Mouse (Mus musculus): ENCODE measurements at regions not wholly inside any gene's neighbourhood (a gene's known extent, or its start where the extent isn't known, plus 50 kb on each side); places are given as distances from the start of the nearest gene placed in this dataset.

DNA sequence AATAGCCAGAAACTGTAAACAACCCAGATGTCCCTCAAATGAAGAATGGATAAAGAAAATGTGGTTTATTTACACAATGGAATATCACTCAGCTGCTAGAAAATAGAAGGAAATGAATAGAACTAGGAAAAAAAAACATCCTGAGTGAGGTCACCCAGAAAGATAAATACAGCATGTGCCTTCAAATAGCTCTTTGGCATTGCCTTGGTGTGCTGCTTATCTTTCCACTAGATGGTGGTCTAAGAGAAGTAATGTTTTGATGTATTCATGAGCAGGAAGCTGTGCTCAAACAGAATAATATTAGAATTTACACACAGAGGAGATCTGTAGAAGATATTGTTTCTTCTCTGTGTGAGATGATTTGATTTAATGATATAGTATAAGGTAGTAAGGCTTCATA lies 78.8 kb downstream of the Zfp619 start:
- Histone ChIP-seq H3K4me3 (ENCODE audit: low read length) (no peak overlapping the region), H3K27me3 (ENCODE audit: control insufficient read depth, insufficient read depth, low read depth, low read length) (no peaks in the 10 kb centered on the region), H3K9ac (ENCODE audit: low read length) (no peak overlapping the region), H3K4me1 (replicated peaks; ENCODE audit: control insufficient read depth, insufficient read depth, low read length) (no peaks in the 10 kb centered on the region), H3K36me3 (ENCODE audit: control insufficient read depth, insufficient read depth, low read length) (no peaks in the 10 kb centered on the region), H3K4me2 (ENCODE audit: low read depth, low read length) (no peak overlapping the region), H3K27ac (ENCODE audit: low read length) (no peak overlapping the region), H3K9me3 (ENCODE audit: control insufficient read depth, low read length) (no peaks in the 10 kb centered on the region)
- no peak for ATAC-seq (ENCODE audit: low read depth)

DNA sequence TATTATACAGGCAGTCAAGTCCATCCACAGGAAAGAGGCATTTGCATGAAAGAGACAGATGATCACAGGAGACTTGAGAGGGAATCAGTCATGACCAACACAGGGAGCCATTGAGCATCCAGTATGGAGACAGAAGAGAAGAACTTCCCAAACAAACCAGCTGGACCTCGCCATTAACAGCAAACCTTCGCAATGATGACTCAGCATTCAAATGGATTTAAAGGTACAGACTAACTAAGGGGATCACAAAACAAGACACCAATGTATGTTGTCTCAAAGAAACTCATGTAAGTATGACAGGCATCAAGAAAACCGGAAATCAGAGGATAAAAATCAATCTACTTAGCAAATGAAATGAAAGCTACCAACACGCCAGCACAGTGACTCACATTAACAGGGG lies 96.2 kb downstream of the Zfp619 start:
- WGBS = 70% methylated on average over 4 of the region's 4 CpGs
- H3K27ac ChIP-seq (ENCODE audit: low read length) = no peak overlapping the region
- no peak overlapping the region for H3K9ac ChIP-seq (ENCODE audit: low read length)
- no peak overlapping the region for H3K4me3 ChIP-seq (ENCODE audit: low read length)
- no peaks in the 10 kb centered on the region for H3K4me1 ChIP-seq (replicated peaks; ENCODE audit: control insufficient read depth, insufficient read depth, low read length)
- no peaks in the 10 kb centered on the region for H3K9me3 ChIP-seq (ENCODE audit: control insufficient read depth, low read length)
- H3K4me2 ChIP-seq (ENCODE audit: low read depth, low read length) = no peak overlapping the region
- H3K27me3 ChIP-seq (ENCODE audit: control insufficient read depth, insufficient read depth, low read depth, low read length) = no peaks in the 10 kb centered on the region
- no peaks in the 10 kb centered on the region for H3K36me3 ChIP-seq (ENCODE audit: control insufficient read depth, insufficient read depth, low read length)
- ATAC-seq (ENCODE audit: low read depth) = no peak

DNA sequence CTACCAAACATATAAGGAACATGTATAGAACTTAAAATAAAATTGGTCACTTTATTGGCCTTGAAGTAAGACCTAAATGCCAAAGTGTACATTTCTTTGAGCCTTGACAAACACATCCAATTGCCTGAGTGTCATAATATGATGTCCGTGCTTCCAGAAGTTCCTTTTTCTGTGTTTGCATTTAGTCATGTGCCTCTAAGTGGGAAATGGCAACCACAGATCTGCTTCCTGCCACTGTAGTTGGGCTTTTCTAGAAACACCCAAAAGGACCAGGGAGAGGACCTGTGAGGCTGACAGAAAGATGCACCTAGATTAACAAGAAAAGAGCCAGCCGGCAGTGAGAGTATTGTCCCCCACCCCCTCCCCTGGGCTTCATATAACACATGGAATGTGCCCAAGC lies 97.5 kb downstream of the Zfp619 start:
- no peak overlapping the region for H3K4me2 ChIP-seq (ENCODE audit: low read depth, low read length)
- no peaks in the 10 kb centered on the region for H3K4me1 ChIP-seq (replicated peaks; ENCODE audit: control insufficient read depth, insufficient read depth, low read length)
- H3K9me3 ChIP-seq (ENCODE audit: control insufficient read depth, low read length) = no peaks in the 10 kb centered on the region
- no peak overlapping the region for H3K9ac ChIP-seq (ENCODE audit: low read length)
- 39% methylated on average over 2 of the region's 2 CpGs for WGBS
- ATAC-seq (ENCODE audit: low read depth) = no peak
- H3K27me3 ChIP-seq (ENCODE audit: control insufficient read depth, insufficient read depth, low read depth, low read length) = no peaks in the 10 kb centered on the region
- H3K27ac ChIP-seq (ENCODE audit: low read length) = no peak overlapping the region
- no peak overlapping the region for H3K4me3 ChIP-seq (ENCODE audit: low read length)
- no peaks in the 10 kb centered on the region for H3K36me3 ChIP-seq (ENCODE audit: control insufficient read depth, insufficient read depth, low read length)

DNA sequence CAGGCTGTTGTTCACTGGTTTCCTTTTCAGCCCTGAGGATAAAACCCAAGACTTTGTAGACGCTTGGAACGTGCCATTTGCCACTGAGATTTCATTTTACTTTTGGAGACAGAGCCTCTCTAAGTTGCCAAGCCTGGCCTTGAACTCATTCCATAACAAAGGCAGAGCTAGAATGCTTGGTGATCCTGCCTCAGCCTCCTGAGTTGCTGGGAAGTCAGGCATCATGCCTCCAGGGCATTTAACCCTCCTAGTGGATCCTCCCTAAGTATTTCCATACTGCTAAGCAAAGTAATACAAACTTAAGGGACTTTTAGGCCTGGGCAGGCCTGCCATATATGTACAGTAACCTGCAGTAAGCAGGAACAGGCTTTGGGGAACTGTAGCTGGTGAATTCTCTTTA lies 104.2 kb downstream of the Zfp619 start:
- Histone ChIP-seq H3K27me3 (ENCODE audit: control insufficient read depth, insufficient read depth, low read depth, low read length) (no peaks in the 10 kb centered on the region), H3K4me2 (ENCODE audit: low read depth, low read length) (no peak overlapping the region), H3K9ac (ENCODE audit: low read length) (no peak overlapping the region), H3K27ac (ENCODE audit: low read length) (no peak overlapping the region), H3K4me1 (replicated peaks; ENCODE audit: control insufficient read depth, insufficient read depth, low read length) (no peaks in the 10 kb centered on the region), H3K9me3 (ENCODE audit: control insufficient read depth, low read length) (no peaks in the 10 kb centered on the region), H3K4me3 (ENCODE audit: low read length) (no peak overlapping the region), H3K36me3 (ENCODE audit: control insufficient read depth, insufficient read depth, low read length) (no peaks in the 10 kb centered on the region)
- no peak for ATAC-seq (ENCODE audit: low read depth)
- WGBS = 84% methylated on average over 2 of the region's 2 CpGs

DNA sequence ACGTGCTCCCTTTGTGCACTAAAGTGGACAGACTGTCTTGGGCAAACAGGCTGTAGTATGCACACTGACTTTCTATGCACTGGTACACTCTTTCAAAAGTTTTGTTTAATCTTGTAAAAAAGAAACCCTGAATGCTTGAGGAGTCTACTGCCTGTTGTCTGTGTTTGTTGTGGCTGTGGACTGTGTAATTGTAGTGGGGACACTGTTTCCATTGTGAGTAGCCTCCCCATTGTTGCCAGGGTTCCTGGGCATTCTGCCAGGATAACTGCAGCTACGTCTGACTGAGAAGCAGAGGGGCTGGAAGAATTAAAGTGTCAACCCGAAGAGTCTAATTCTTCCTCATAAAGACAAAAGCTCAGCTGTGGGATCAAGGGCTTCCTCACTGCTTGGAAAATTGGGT lies 115.3 kb downstream of the Zfp619 start:
- Histone ChIP-seq H3K9ac (ENCODE audit: low read length) (no peak overlapping the region), H3K4me2 (ENCODE audit: low read depth, low read length) (no peak overlapping the region), H3K27me3 (ENCODE audit: control insufficient read depth, insufficient read depth, low read depth, low read length) (no peaks in the 10 kb centered on the region), H3K4me3 (ENCODE audit: low read length) (no peak overlapping the region), H3K27ac (ENCODE audit: low read length) (no peak overlapping the region), H3K9me3 (ENCODE audit: control insufficient read depth, low read length) (0 out of 2 replicates have a peak, but pooled peaks cover 3% of the 10 kb centered on the region), H3K4me1 (replicated peaks; ENCODE audit: control insufficient read depth, insufficient read depth, low read length) (no peaks in the 10 kb centered on the region), H3K36me3 (ENCODE audit: control insufficient read depth, insufficient read depth, low read length) (no peaks in the 10 kb centered on the region)
- ATAC-seq (ENCODE audit: low read depth) = 0 out of 2 replicates have a peak, but pooled peaks have one; percentile 41
- WGBS = 19% methylated on average over 3 of the region's 3 CpGs

DNA sequence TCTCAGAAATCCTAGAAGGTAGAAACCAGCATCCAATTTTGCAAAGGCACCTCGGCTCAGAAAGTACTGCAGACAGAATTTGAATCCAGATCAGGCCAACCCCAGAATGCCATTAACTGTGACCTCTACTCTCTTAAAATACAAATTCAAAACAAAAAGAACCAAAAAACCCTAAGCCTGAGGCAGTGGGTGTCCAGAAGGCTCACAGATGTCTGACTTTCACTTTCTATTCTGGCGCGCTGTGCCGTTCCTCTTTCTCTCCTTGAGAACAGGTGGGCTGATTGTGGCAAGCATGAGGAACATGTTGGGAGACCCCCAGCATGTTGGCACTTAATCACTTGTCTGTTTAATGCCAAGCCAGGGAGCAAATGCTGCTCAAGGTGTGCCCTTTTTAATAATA lies 124.8 kb downstream of the Zfp619 start:
- WGBS = 82% methylated on average over 4 of the region's 4 CpGs
- no peaks in the 10 kb centered on the region for H3K4me1 ChIP-seq (replicated peaks; ENCODE audit: control insufficient read depth, insufficient read depth, low read length)
- 0 out of 2 replicates have a peak, but pooled peaks cover under 1% of the 10 kb centered on the region for H3K9me3 ChIP-seq (ENCODE audit: control insufficient read depth, low read length)
- no peak overlapping the region for H3K9ac ChIP-seq (ENCODE audit: low read length)
- no peak overlapping the region for H3K4me2 ChIP-seq (ENCODE audit: low read depth, low read length)
- no peak overlapping the region for H3K27ac ChIP-seq (ENCODE audit: low read length)
- H3K36me3 ChIP-seq (ENCODE audit: control insufficient read depth, insufficient read depth, low read length) = no peaks in the 10 kb centered on the region
- H3K27me3 ChIP-seq (ENCODE audit: control insufficient read depth, insufficient read depth, low read depth, low read length) = no peaks in the 10 kb centered on the region
- H3K4me3 ChIP-seq (ENCODE audit: low read length) = no peak overlapping the region
- no peak for ATAC-seq (ENCODE audit: low read depth)

DNA sequence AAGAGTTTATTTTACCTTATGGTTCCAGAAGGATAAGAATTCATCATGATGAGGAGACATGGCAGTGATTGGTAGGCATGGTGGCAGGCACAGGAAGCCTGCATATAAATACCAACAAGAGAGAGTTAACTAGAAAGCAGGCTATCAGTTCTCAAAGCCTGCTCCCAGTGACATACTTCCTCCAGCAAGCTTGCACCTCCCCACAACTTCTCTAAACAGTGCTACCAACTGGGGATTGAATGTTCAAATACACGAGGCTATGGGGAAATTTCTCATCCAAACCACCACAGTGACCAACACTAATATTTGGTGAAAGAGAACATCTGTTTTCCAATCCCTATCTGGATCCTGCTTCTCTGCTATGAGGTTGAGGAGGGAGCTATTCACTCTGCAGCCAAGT lies 125.8 kb downstream of the Zfp619 start:
- 27% methylated on average over 1 of the region's 1 CpGs for WGBS
- H3K27ac ChIP-seq (ENCODE audit: low read length) = no peak overlapping the region
- no peaks in the 10 kb centered on the region for H3K9me3 ChIP-seq (ENCODE audit: control insufficient read depth, low read length)
- H3K4me2 ChIP-seq (ENCODE audit: low read depth, low read length) = no peak overlapping the region
- H3K36me3 ChIP-seq (ENCODE audit: control insufficient read depth, insufficient read depth, low read length) = no peaks in the 10 kb centered on the region
- ATAC-seq (ENCODE audit: low read depth) = no peak
- H3K4me1 ChIP-seq (replicated peaks; ENCODE audit: control insufficient read depth, insufficient read depth, low read length) = no peaks in the 10 kb centered on the region
- no peak overlapping the region for H3K4me3 ChIP-seq (ENCODE audit: low read length)
- H3K27me3 ChIP-seq (ENCODE audit: control insufficient read depth, insufficient read depth, low read depth, low read length) = no peaks in the 10 kb centered on the region
- H3K9ac ChIP-seq (ENCODE audit: low read length) = no peak overlapping the region

DNA sequence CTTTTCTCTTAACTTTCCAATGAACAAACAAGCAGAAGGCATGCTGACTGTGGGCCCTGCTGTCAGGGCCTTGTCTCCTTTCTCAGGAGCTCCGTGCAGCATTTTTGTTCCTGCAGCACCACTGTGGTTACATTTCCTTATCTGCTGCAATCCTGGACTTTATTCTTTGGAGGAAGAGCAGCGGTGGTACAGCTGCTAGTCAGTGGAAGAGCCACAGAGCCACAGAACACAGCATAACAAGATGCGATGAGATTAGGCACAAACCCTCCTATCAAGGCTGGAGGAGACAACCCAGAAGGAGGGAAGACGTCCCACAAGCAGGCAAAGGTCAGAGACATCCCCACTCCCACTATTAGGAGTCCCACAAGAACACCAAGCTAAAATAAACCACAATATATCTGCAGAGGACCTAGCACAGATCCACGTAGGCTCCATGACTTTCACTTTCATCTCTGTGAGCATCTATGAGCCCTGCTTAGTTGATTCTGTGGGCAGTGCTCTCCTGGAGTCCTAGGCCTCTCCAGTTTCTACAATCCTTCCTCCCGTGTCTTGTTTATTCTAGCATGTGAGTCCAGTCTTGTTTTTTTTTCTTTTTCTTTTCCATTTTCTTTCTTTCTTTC lies 133.0 kb downstream of the Zfp619 start:
- H3K27ac ChIP-seq (ENCODE audit: low read length) = no peak overlapping the region
- no peak for ATAC-seq (ENCODE audit: low read depth)
- no peak overlapping the region for H3K4me2 ChIP-seq (ENCODE audit: low read depth, low read length)

DNA sequence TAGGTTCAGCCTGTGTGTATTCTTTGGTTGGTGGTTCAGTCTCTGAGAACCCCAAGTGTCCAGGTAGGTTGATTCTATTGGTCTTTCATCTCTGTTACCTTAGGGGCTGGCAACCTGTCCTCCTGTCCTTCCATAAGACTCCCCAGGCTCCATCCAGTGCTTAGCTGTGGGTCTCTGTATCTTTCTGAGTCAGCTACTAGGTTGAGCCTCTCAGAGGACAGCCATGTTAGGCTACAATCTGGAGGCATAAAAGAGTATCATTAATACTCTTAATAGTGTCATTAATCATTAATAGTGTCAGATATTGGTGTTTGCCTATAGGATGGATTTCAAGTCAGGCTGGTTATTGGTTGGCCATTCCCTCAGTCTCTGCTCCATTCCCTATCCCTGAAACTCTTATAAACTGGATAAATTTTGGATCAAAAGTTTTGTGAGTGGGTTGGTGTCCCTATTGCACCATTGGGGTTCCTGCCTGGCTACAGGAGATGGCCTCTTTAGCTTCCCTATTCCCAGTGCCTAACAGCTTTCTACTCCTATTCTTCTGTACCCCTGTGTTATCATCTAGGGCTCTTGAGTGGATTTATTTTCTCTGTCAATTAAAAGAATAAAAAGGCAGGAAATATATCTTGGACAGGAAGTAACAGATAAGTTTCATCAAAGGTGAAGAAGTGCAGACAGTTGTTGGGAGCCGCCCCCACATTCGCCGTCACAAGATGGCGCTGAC lies 137.2 kb downstream of the Zfp619 start:
- Histone ChIP-seq H3K36me3 (ENCODE audit: control insufficient read depth, insufficient read depth, low read length) (no peaks in the 10 kb centered on the region), H3K9ac (ENCODE audit: low read length) (no peak overlapping the region), H3K4me2 (ENCODE audit: low read depth, low read length) (peak overlapping the region; percentile 15; the same call in 1 of the 2 replicates), H3K4me3 (ENCODE audit: low read length) (no peak overlapping the region), H3K4me1 (replicated peaks; ENCODE audit: control insufficient read depth, insufficient read depth, low read length) (peaks cover 6% of the 10 kb centered on the region; the same call in 1 of the 2 replicates), H3K27ac (ENCODE audit: low read length) (0 out of 2 replicates have a peak overlapping the region, but pooled peaks have one; percentile 9), H3K9me3 (ENCODE audit: control insufficient read depth, low read length) (no peaks in the 10 kb centered on the region), H3K27me3 (ENCODE audit: control insufficient read depth, insufficient read depth, low read depth, low read length) (no peaks in the 10 kb centered on the region)
- peak; percentile 67 for ATAC-seq (ENCODE audit: low read depth)
- 19% methylated on average over 4 of the region's 4 CpGs for WGBS

More for the DNA sequence above, 133.0 kb downstream of the Zfp619 start:
- no peaks in the 10 kb centered on the region for H3K4me1 ChIP-seq (replicated peaks; ENCODE audit: control insufficient read depth, insufficient read depth, low read length)
- WGBS = 63% methylated on average over 6 of the region's 6 CpGs
- no peaks in the 10 kb centered on the region for H3K9me3 ChIP-seq (ENCODE audit: control insufficient read depth, low read length)
- no peaks in the 10 kb centered on the region for H3K36me3 ChIP-seq (ENCODE audit: control insufficient read depth, insufficient read depth, low read length)
- no peak overlapping the region for H3K9ac ChIP-seq (ENCODE audit: low read length)
- no peaks in the 10 kb centered on the region for H3K27me3 ChIP-seq (ENCODE audit: control insufficient read depth, insufficient read depth, low read depth, low read length)
- no peak overlapping the region for H3K4me3 ChIP-seq (ENCODE audit: low read length)
